Mouse (Mus musculus) heart, postnatal 0 days (tissue): ENCODE measurements around the gene Sdcbp2.

Source experiments
- CTCF ChIP-seq: IDR thresholded peaks from 2 replicates; pipeline ENCODE4 v1.5.1; 2016; ENCODE audit warnings: antibody characterized with exemption, control low read depth, low read depth
- EP300 ChIP-seq: IDR thresholded peaks from 2 replicates; pipeline ENCODE4 v1.6.1; 2016; ENCODE audit warnings: antibody characterized with exemption, low read depth

DNA sequence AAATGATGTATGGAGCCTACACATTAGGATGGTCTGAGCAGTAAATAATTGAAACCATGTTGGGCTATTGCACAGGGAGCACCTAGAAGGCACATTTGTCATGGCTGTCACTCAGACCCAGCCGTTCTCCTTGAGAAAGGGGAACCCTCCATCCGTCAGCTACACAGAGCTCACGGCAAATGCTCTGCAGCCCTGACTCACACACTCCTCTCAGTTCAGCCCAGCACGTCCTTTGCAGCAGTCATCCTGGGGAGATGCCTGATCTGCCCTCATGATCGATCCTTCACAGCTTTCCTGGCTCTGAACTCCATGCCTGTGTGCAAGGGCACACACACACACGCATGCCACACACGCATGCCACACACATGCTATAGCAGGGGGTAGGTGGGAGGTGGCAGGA is 56.9 kb downstream of the Sdcbp2 start:
- TF ChIP-seq CTCF (no peak), EP300 (no peak)
